Mouse (Mus musculus) bone marrow macrophage, adult 2 months (primary cell): Measurements from ENCODE around the gene Fam19a2.

ENCODE experiments used
- CTCF ChIP-seq: IDR thresholded peaks from 2 replicates; pipeline ENCODE4 v1.5.1; 2012; ENCODE audit warnings: low read depth, mild to moderate bottlenecking, low read length, moderate library complexity
- POLR2A ChIP-seq: IDR thresholded peaks from 2 replicates; pipeline ENCODE4 v1.6.1; 2012; ENCODE audit warnings: mild to moderate bottlenecking, low read depth, low read length, borderline replicate concordance

DNA sequence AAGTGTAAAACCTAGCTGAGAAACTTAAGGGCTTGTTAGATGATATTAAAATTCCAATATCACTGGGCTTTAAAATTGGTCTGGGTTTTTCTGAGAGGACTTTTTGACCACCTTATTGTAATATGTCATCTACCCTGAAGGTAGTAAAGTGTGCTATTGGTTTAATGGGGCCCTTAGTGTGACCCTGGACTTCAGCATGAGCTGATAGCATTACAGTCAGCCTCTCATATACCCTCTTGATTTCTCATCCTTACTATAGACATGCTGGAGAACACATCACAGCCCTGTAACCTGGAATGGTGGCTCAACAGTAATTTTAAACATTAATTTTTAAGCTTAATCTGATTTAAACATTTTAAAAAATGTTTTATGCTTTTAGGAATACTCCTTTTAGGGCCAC is 459.8 kb downstream of the Fam19a2 start:
- TF ChIP-seq CTCF (no peak), POLR2A (no peak)
